In genomic region chr2:167538671-167539306, GRCm38 (mm10) we compare ENCODE assay signal across 7 mouse cellular contexts. TPM values are rescaled to one million over a fixed set of nuclear protein-coding genes. Genes with fewer than 3 reads are reported as not detected.
DNase-seq lines count a peak whose midpoint lies in the region; ATAC-seq and TF ChIP-seq lines count a peak whose summit lies in the region.

No protein-coding gene starts in this region.

- no peaks in the 10 kb centered on the region for H3K27me3 ChIP-seq in thymus, adult 2 months (ENCODE audit: control insufficient read depth, insufficient read depth, low read length)
- H3K27me3 ChIP-seq in embryonic facial prominence, embryonic 14.5 days (replicated peaks; ENCODE audit: control insufficient read depth, insufficient read depth, low read length): peaks cover 16% of the 10 kb centered on the region
- H3K27me3 ChIP-seq in hindbrain, embryonic 16.5 days (replicated peaks; ENCODE audit: control insufficient read depth, insufficient read depth, low read length): peaks cover 26% of the 10 kb centered on the region
- peaks cover 36% of the 10 kb centered on the region for H3K27me3 ChIP-seq in midbrain, postnatal 0 days (ENCODE audit: insufficient read depth, low read length)

- H3K36me3 ChIP-seq in thymus, adult 2 months (ENCODE audit: control insufficient read depth, insufficient read depth, low read length): no peaks in the 10 kb centered on the region
- H3K36me3 ChIP-seq in embryonic facial prominence, embryonic 14.5 days (ENCODE audit: control insufficient read depth, insufficient read depth, low read length): peaks cover 40% of the 10 kb centered on the region
- H3K36me3 ChIP-seq in hindbrain, embryonic 16.5 days (ENCODE audit: control insufficient read depth, insufficient read depth, low read length): no peaks in the 10 kb centered on the region
- H3K36me3 ChIP-seq in midbrain, postnatal 0 days (ENCODE audit: insufficient read depth, low read length): no peaks in the 10 kb centered on the region

- peak overlapping the region; percentile 77 for H3K9ac ChIP-seq in embryonic facial prominence, embryonic 14.5 days (ENCODE audit: low read depth, low read length)
- peak overlapping the region; percentile 65 for H3K9ac ChIP-seq in hindbrain, embryonic 16.5 days (ENCODE audit: low read depth, low read length)
- H3K9ac ChIP-seq in midbrain, postnatal 0 days (replicated peaks; ENCODE audit: low read length, poor library complexity, severe bottlenecking): peak overlapping the region; percentile 36; the same call in 1 of the 2 replicates

- no peak for TF ChIP-seq CTCF in thymus, adult 2 months (IDR thresholded peaks at IDR 0.05; ENCODE audit: borderline replicate concordance, control insufficient read depth, extremely low read depth, insufficient read depth, low read length, poor library complexity)
- no peak for TF ChIP-seq CTCF in midbrain, postnatal 0 days (IDR thresholded peaks at IDR 0.05)

- H3K4me3 ChIP-seq in thymus, adult 2 months (ENCODE audit: control insufficient read depth, insufficient read depth, low read length): 0 out of 2 replicates have a peak overlapping the region, but pooled peaks have one; percentile 5
- H3K4me3 ChIP-seq in embryonic facial prominence, embryonic 14.5 days (ENCODE audit: low read depth, low read length): peak overlapping the region; percentile 77
- peak overlapping the region; percentile 52 for H3K4me3 ChIP-seq in hindbrain, embryonic 16.5 days (ENCODE audit: low read length)
- H3K4me3 ChIP-seq in midbrain, postnatal 0 days (ENCODE audit: low read depth, low read length): peak overlapping the region; percentile 49

- peak overlapping the region; percentile 89 for H3K4me2 ChIP-seq in embryonic facial prominence, embryonic 14.5 days (ENCODE audit: low read depth, low read length)
- peak overlapping the region; percentile 97 for H3K4me2 ChIP-seq in hindbrain, embryonic 16.5 days (ENCODE audit: low read length)
- peak overlapping the region; percentile 93 for H3K4me2 ChIP-seq in midbrain, postnatal 0 days (ENCODE audit: low read depth, low read length, poor library complexity, severe bottlenecking)

- H3K27ac ChIP-seq in thymus, adult 2 months (ENCODE audit: control insufficient read depth, insufficient read depth, low read length): peak overlapping the region; percentile 18; the same call in 1 of the 2 replicates
- H3K27ac ChIP-seq in embryonic facial prominence, embryonic 14.5 days (replicated peaks; ENCODE audit: low read depth, low read length): peak overlapping the region; percentile 95
- H3K27ac ChIP-seq in hindbrain, embryonic 16.5 days (ENCODE audit: low read depth, low read length): no peak overlapping the region
- H3K27ac ChIP-seq in midbrain, postnatal 0 days (ENCODE audit: low read depth, low read length): no peak overlapping the region

- TF ChIP-seq POLR2A in thymus, adult 2 months (IDR thresholded peaks at IDR 0.05; ENCODE audit: control insufficient read depth, extremely low read depth, insufficient read depth, low read length, poor library complexity): no peak

- peaks cover 45% of the 10 kb centered on the region for H3K4me1 ChIP-seq in thymus, adult 2 months (replicated peaks; ENCODE audit: control insufficient read depth, insufficient read depth, low read length)
- H3K4me1 ChIP-seq in embryonic facial prominence, embryonic 14.5 days (ENCODE audit: control insufficient read depth, insufficient read depth, low read length): peaks cover 30% of the 10 kb centered on the region
- peaks cover 16% of the 10 kb centered on the region for H3K4me1 ChIP-seq in hindbrain, embryonic 16.5 days (ENCODE audit: control insufficient read depth, insufficient read depth, low read depth, low read length)
- H3K4me1 ChIP-seq in midbrain, postnatal 0 days (ENCODE audit: insufficient read depth, low read length): peaks cover 7% of the 10 kb centered on the region

- no peak for DNase-seq in thymus, adult 2 months
- DNase-seq in thymus, postnatal 25 days: no peak
- DNase-seq in embryonic facial prominence, embryonic 14.5 days (ENCODE audit: low spot score): no peak
- DNase-seq in midbrain, postnatal 0 days (ENCODE audit: low spot score): no peak
- DNase-seq in cerebellum, postnatal 36 days: no peak
- DNase-seq in frontal cortex, postnatal 10 days (ENCODE audit: low spot score in 2 of 2): no peak

- 90% methylated on average over 34 of the region's 34 CpGs for WGBS in thymus, adult 2 months
- 7% methylated on average over 26 of the region's 34 CpGs for WGBS in embryonic facial prominence, embryonic 14.5 days
- WGBS in hindbrain, embryonic 16.5 days: 31% methylated on average over 34 of the region's 34 CpGs
- 38% methylated on average over 34 of the region's 34 CpGs for WGBS in midbrain, postnatal 0 days

- no peaks in the 10 kb centered on the region for H3K9me3 ChIP-seq in embryonic facial prominence, embryonic 14.5 days (ENCODE audit: control insufficient read depth, low read length)
- H3K9me3 ChIP-seq in hindbrain, embryonic 16.5 days (ENCODE audit: control insufficient read depth, low read length): no peaks in the 10 kb centered on the region
- no peaks in the 10 kb centered on the region for H3K9me3 ChIP-seq in midbrain, postnatal 0 days (ENCODE audit: low read length)

- no peak for ATAC-seq in embryonic facial prominence, embryonic 14.5 days (ENCODE audit: low read depth)
- no peak for ATAC-seq in hindbrain, embryonic 16.5 days
- no peak for ATAC-seq in midbrain, postnatal 0 days (ENCODE audit: low FRiP score)

RNA-seq across cellular contexts. Expression of gene Snai1, which starts 0.8 kb away (rescaled TPM):
- polyA plus RNA-seq in thymus, adult 2 months (2012; rRNA removed): 10.6 and 10.7 TPM in 2 replicates
- polyA plus RNA-seq in embryonic facial prominence, embryonic 14.5 days (2014; fragmentation: Nextera tagmentation; extraction: Ambion mirVana): 64.1 and 69.7 TPM in 2 replicates
- 4.5 and 8.4 TPM in 2 replicates for polyA plus RNA-seq in hindbrain, embryonic 16.5 days (2015; fragmentation: Nextera tagmentation; extraction: Ambion mirVana)
- 0.28 and 0.71 TPM in 2 replicates for total RNA-seq in midbrain, postnatal 0 days (2014; rRNA removed)
- polyA plus RNA-seq in midbrain, postnatal 0 days (2015; fragmentation: Nextera tagmentation; extraction: Ambion mirVana): 3.8 and 5.1 TPM in 2 replicates

RNA-seq across cellular contexts. Expression of gene Spata2, which starts 46.1 kb away (rescaled TPM):
- polyA plus RNA-seq in thymus, adult 2 months (2012; rRNA removed): 60.6 and 65.2 TPM in 2 replicates
- 13.0 and 14.2 TPM in 2 replicates for polyA plus RNA-seq in embryonic facial prominence, embryonic 14.5 days (2014; fragmentation: Nextera tagmentation; extraction: Ambion mirVana)
- polyA plus RNA-seq in hindbrain, embryonic 16.5 days (2015; fragmentation: Nextera tagmentation; extraction: Ambion mirVana): 30.5 and 33.6 TPM in 2 replicates
- total RNA-seq in midbrain, postnatal 0 days (2014; rRNA removed): 39.2 and 41.5 TPM in 2 replicates
- 27.6 and 29.9 TPM in 2 replicates for polyA plus RNA-seq in midbrain, postnatal 0 days (2015; fragmentation: Nextera tagmentation; extraction: Ambion mirVana)

RNA-seq across cellular contexts. Expression of gene Rnf114, which starts 46.3 kb away (rescaled TPM):
- 189 and 234 TPM in 2 replicates for polyA plus RNA-seq in thymus, adult 2 months (2012; rRNA removed)
- 65.3 and 75.0 TPM in 2 replicates for polyA plus RNA-seq in embryonic facial prominence, embryonic 14.5 days (2014; fragmentation: Nextera tagmentation; extraction: Ambion mirVana)
- polyA plus RNA-seq in hindbrain, embryonic 16.5 days (2015; fragmentation: Nextera tagmentation; extraction: Ambion mirVana): 112 and 115 TPM in 2 replicates
- 78.2 and 83.4 TPM in 2 replicates for total RNA-seq in midbrain, postnatal 0 days (2014; rRNA removed)
- polyA plus RNA-seq in midbrain, postnatal 0 days (2015; fragmentation: Nextera tagmentation; extraction: Ambion mirVana): 84.2 and 84.9 TPM in 2 replicates

Comparison
In these comparisons a context has a peak if more than half of its experiments do, and no peak if none do; other contexts are left out.
1. H3K27ac ChIP-seq: peak in thymus, adult 2 months (single experiment) and embryonic facial prominence, embryonic 14.5 days (single experiment); none in hindbrain, embryonic 16.5 days (single experiment) and midbrain, postnatal 0 days (single experiment).
2. H3K4me3 ChIP-seq: peak in every context shown above with its lines; median percentile 77 in embryonic facial prominence, embryonic 14.5 days; 52 in hindbrain, embryonic 16.5 days; 49 in midbrain, postnatal 0 days; 5 in thymus, adult 2 months.
3. Peak in every context shown above with its lines, with median percentiles within 50 percentile points of each other: H3K4me2 ChIP-seq and H3K9ac ChIP-seq.